Comparison of ENCODE assay signal across 9 mouse cellular contexts in the genomic region with DNA sequence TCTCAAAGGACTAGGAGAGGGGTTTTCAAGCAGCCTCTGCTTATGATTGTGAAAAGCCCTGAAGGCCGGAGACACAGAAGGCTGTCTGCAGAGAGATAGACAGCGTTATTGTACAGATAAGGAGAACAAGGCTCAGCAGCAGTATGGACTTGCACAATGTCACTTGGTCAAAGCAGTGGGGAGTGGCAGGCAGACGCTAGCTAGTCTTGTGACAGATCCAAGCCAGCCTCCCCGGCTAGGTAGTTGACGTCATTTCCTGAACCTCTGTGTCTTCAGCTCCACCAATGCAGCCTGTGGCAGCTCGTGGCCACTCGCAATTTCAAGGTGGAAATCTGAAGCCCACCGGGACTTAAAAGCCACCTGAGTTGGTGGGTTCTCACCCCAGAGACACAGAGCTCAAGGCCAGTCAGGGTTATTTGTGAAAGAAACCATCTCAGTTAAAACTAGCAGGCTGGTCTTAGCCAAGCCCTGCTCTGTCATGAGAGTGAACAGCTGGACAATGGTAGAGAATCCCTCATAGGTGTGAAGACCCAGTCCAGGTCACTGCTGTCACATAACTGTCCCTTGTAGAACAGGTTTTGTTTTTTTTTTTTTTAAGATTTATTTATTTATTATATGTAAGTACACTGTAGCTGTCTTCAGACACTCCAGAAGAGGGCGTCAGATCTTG. TPM values are rescaled to one million over a fixed set of nuclear protein-coding genes. Genes with fewer than 3 reads are reported as not detected.
A peak's percentile ranks its signal among the peaks of the same experiment; 100 is the strongest.
DNase-seq lines count a peak whose midpoint lies in the region; ATAC-seq and TF ChIP-seq lines count a peak whose summit lies in the region.
"Had no signal": no experiment of that assay in that cellular context is flagged by ENCODE, and none has a peak within 500 bp of the region (broad histone marks: within the 10 kb centered on the region; RNA-seq: fewer than 3 reads in every experiment).

No protein-coding gene starts in this region.

- H3K36me3 ChIP-seq in testis, adult 2 months (ENCODE audit: control insufficient read depth, insufficient read depth, low read length), result no peaks in the 10 kb centered on the region
- no peaks in the 10 kb centered on the region for H3K36me3 ChIP-seq in heart, embryonic 16.5 days (ENCODE audit: control insufficient read depth, insufficient read depth)
- no peaks in the 10 kb centered on the region for H3K36me3 ChIP-seq in midbrain, embryonic 13.5 days
- H3K36me3 ChIP-seq: embryonic facial prominence, embryonic 12.5 days had no signal

- no peaks in the 10 kb centered on the region for H3K9me3 ChIP-seq in heart, embryonic 16.5 days (replicated peaks; ENCODE audit: control insufficient read depth, low read length)
- H3K9me3 ChIP-seq in midbrain, embryonic 13.5 days, result no peaks in the 10 kb centered on the region
- H3K9me3 ChIP-seq: embryonic facial prominence, embryonic 12.5 days had no signal

- H3K4me3 ChIP-seq in testis, adult 2 months (ENCODE audit: control insufficient read depth, low read depth, low read length), result no peak overlapping the region
- H3K4me3 ChIP-seq in heart, embryonic 16.5 days (ENCODE audit: low read length), result no peak overlapping the region
- H3K4me3 ChIP-seq in midbrain, embryonic 13.5 days (replicated peaks), result no peak overlapping the region
- H3K4me3 ChIP-seq: embryonic facial prominence, embryonic 12.5 days had no signal

- TF ChIP-seq CTCF in testis, adult 2 months (IDR thresholded peaks at IDR 0.05; ENCODE audit: control insufficient read depth, insufficient read depth, insufficient replicate concordance, low read depth, low read length), result no peak

- peaks cover 4% of the 10 kb centered on the region for H3K4me1 ChIP-seq in testis, adult 2 months (ENCODE audit: control insufficient read depth, insufficient read depth, low read length)
- peaks cover 7% of the 10 kb centered on the region for H3K4me1 ChIP-seq in heart, embryonic 16.5 days (ENCODE audit: control insufficient read depth, insufficient read depth, low read length)
- H3K4me1 ChIP-seq in midbrain, embryonic 13.5 days (replicated peaks), result no peaks in the 10 kb centered on the region
- H3K4me1 ChIP-seq: embryonic facial prominence, embryonic 12.5 days had no signal

- no peak overlapping the region for H3K27ac ChIP-seq in testis, adult 2 months (ENCODE audit: control insufficient read depth, insufficient read depth, low read depth, low read length)
- H3K27ac ChIP-seq in heart, embryonic 16.5 days (ENCODE audit: low read length), result peak overlapping the region; percentile 29; the same call in 1 of the 2 replicates
- no peak overlapping the region for H3K27ac ChIP-seq in midbrain, embryonic 13.5 days
- H3K27ac ChIP-seq: embryonic facial prominence, embryonic 12.5 days had no signal

- 29% methylated on average over 9 of the region's 9 CpGs for WGBS in heart, embryonic 16.5 days
- 80% methylated on average over 9 of the region's 9 CpGs for WGBS in midbrain, embryonic 13.5 days

- no peaks in the 10 kb centered on the region for H3K27me3 ChIP-seq in testis, adult 2 months (ENCODE audit: control insufficient read depth, insufficient read depth, low read length)
- no peaks in the 10 kb centered on the region for H3K27me3 ChIP-seq in heart, embryonic 16.5 days (ENCODE audit: control insufficient read depth, insufficient read depth, low read length)
- H3K27me3 ChIP-seq in midbrain, embryonic 13.5 days, result no peaks in the 10 kb centered on the region
- H3K27me3 ChIP-seq: embryonic facial prominence, embryonic 12.5 days had no signal

- DNase-seq in testis, postnatal 10 days (ENCODE audit: low spot score), result no peak
- DNase-seq in retina, embryonic 14.5 days (ENCODE audit: low spot score), result no peak
- DNase-seq in urinary bladder, adult 18-20 months (ENCODE audit: low spot score in 2 of 2), result no peak
- DNase-seq in right cerebral cortex, postnatal 10 days (ENCODE audit: low spot score in 2 of 2), result no peak

- H3K4me2 ChIP-seq in heart, embryonic 16.5 days (ENCODE audit: low read depth, low read length), result peak overlapping the region; percentile 31
- no peak overlapping the region for H3K4me2 ChIP-seq in midbrain, embryonic 13.5 days (replicated peaks)
- H3K4me2 ChIP-seq: embryonic facial prominence, embryonic 12.5 days had no signal

- H3K9ac ChIP-seq in heart, embryonic 16.5 days (ENCODE audit: low read length), result peak overlapping the region; percentile 57; the same call in 1 of the 2 replicates
- no peak overlapping the region for H3K9ac ChIP-seq in midbrain, embryonic 13.5 days (replicated peaks)
- H3K9ac ChIP-seq: embryonic facial prominence, embryonic 12.5 days had no signal

- 0 out of 2 replicates have a peak, but pooled peaks have one; percentile 12 for TF ChIP-seq POLR2A in testis, adult 2 months (IDR thresholded peaks at IDR 0.05; ENCODE audit: control insufficient read depth, low read depth, low read length)

- peak; percentile 81 for ATAC-seq in heart, embryonic 16.5 days (replicated peaks; ENCODE audit: extremely low read depth, insufficient read depth, low FRiP score)
- ATAC-seq in megakaryocyte progenitor cell, adult 5-6 weeks (replicated peaks; ENCODE audit: poor library complexity), result peak; percentile 85
- no peak for ATAC-seq in midbrain, embryonic 13.5 days

RNA-seq across cellular contexts. Expression of a gene that starts 3.3 kb away (rescaled TPM):
- 0.38 and 0.51 TPM in 2 replicates for polyA plus RNA-seq in testis, adult 2 months (2012; rRNA removed)
- 0.71 and 0.80 TPM in 2 replicates for polyA plus RNA-seq in heart, embryonic 16.5 days (2015; fragmentation: Nextera tagmentation; extraction: Ambion mirVana)
- total RNA-seq in megakaryocyte progenitor cell, adult 5-6 weeks (2015), result 6.5 and 7.0 TPM in 2 replicates
- total RNA-seq in megakaryocyte progenitor cell, adult 5-6 weeks (2017), result 5.2 and 6.7 TPM in 2 replicates
- polyA plus RNA-seq in midbrain, embryonic 13.5 days (2015; fragmentation: Nextera tagmentation; extraction: Ambion mirVana), result 0.12 and 0.16 TPM in 2 replicates

RNA-seq across cellular contexts. Expression of a gene that starts 22.0 kb away (rescaled TPM):
- 76.9 and 84.0 TPM in 2 replicates for polyA plus RNA-seq in testis, adult 2 months (2012; rRNA removed)
- polyA plus RNA-seq in heart, embryonic 16.5 days (2015; fragmentation: Nextera tagmentation; extraction: Ambion mirVana), result 50.7 and 52.8 TPM in 2 replicates
- 27.9 and 39.3 TPM in 2 replicates for total RNA-seq in megakaryocyte progenitor cell, adult 5-6 weeks (2015)
- total RNA-seq in megakaryocyte progenitor cell, adult 5-6 weeks (2017), result 122 and 139 TPM in 2 replicates
- polyA plus RNA-seq in midbrain, embryonic 13.5 days (2015; fragmentation: Nextera tagmentation; extraction: Ambion mirVana), result 49.5 and 52.9 TPM in 2 replicates

RNA-seq across cellular contexts. Expression of a gene that starts 24.9 kb away (rescaled TPM):
- polyA plus RNA-seq in testis, adult 2 months (2012; rRNA removed), result 6.4 and 7.4 TPM in 2 replicates
- polyA plus RNA-seq in heart, embryonic 16.5 days (2015; fragmentation: Nextera tagmentation; extraction: Ambion mirVana), result 133 and 149 TPM in 2 replicates
- total RNA-seq in megakaryocyte progenitor cell, adult 5-6 weeks (2015), result 151 TPM in 2 replicates
- 131 and 154 TPM in 2 replicates for total RNA-seq in megakaryocyte progenitor cell, adult 5-6 weeks (2017)
- 144 TPM in 2 replicates for polyA plus RNA-seq in midbrain, embryonic 13.5 days (2015; fragmentation: Nextera tagmentation; extraction: Ambion mirVana)

RNA-seq across cellular contexts. Expression of a gene that starts 43.0 kb away (rescaled TPM):
- 72.8 and 76.8 TPM in 2 replicates for polyA plus RNA-seq in testis, adult 2 months (2012; rRNA removed)
- polyA plus RNA-seq in heart, embryonic 16.5 days (2015; fragmentation: Nextera tagmentation; extraction: Ambion mirVana), result 128 and 147 TPM in 2 replicates
- 195 and 208 TPM in 2 replicates for total RNA-seq in megakaryocyte progenitor cell, adult 5-6 weeks (2015)
- total RNA-seq in megakaryocyte progenitor cell, adult 5-6 weeks (2017), result 200 and 240 TPM in 2 replicates
- polyA plus RNA-seq in midbrain, embryonic 13.5 days (2015; fragmentation: Nextera tagmentation; extraction: Ambion mirVana), result 267 and 285 TPM in 2 replicates

RNA-seq across cellular contexts. Expression of a gene that starts 47.7 kb away (rescaled TPM):
- polyA plus RNA-seq in testis, adult 2 months (2012; rRNA removed), result 10.2 and 11.6 TPM in 2 replicates
- polyA plus RNA-seq in heart, embryonic 16.5 days (2015; fragmentation: Nextera tagmentation; extraction: Ambion mirVana), result 94.3 and 99.6 TPM in 2 replicates
- 51.4 and 52.1 TPM in 2 replicates for total RNA-seq in megakaryocyte progenitor cell, adult 5-6 weeks (2015)
- 39.7 and 48.1 TPM in 2 replicates for total RNA-seq in megakaryocyte progenitor cell, adult 5-6 weeks (2017)
- 50.3 and 51.0 TPM in 2 replicates for polyA plus RNA-seq in midbrain, embryonic 13.5 days (2015; fragmentation: Nextera tagmentation; extraction: Ambion mirVana)

Comparison
In these comparisons a context has a peak if more than half of its experiments do, and no peak if none do; other contexts are left out.
1. RNA of a gene that starts 24.9 kb away (polyA plus RNA-seq): 133 to 149 TPM in heart, embryonic 16.5 days and 144 TPM in midbrain, embryonic 13.5 days; 6.4 to 7.4 TPM in testis, adult 2 months; every median in the first group is over 10 times any median in the second.